Mouse (Mus musculus) thymus, adult 2 months (tissue): ENCODE measurements at regions not wholly inside any gene's neighbourhood (a gene's known extent, or its start where the extent isn't known, plus 50 kb on each side); places are given as distances from the start of the nearest gene placed in this dataset.

Source experiments
- CTCF ChIP-seq: fragments of 200-500 bp; IDR thresholded peaks from 2 replicates; pipeline ENCODE4 v1.5.1; 2012; ENCODE audit warnings: mild to moderate bottlenecking, control low read depth, low read length, moderate library complexity, borderline replicate concordance; ENCODE audit not compliant: control insufficient read depth, poor library complexity, insufficient read depth; ENCODE audit errors: extremely low read depth
- POLR2A ChIP-seq: fragments of 200-500 bp; IDR thresholded peaks from 2 replicates; pipeline ENCODE4 v1.6.1; 2012; ENCODE audit warnings: mild to moderate bottlenecking, low read length, control low read depth, moderate library complexity; ENCODE audit not compliant: control insufficient read depth, poor library complexity, insufficient read depth; ENCODE audit errors: extremely low read depth

- TF ChIP-seq POLR2A (no peak), CTCF (no peak)
Observed at GRCm38 (mm10) chr1:136684481-136684880, 59.8 kb downstream of the Zfp281 start.
